Mouse (Mus musculus) lung, embryonic 16.5 days (tissue): ENCODE data around the gene Them4. TPM values are rescaled to one million over a fixed set of nuclear protein-coding genes. Genes with fewer than 3 reads are reported as not detected.
"Not testable (repeated sequence)": the region's sequence is repeated elsewhere in the genome, so short reads cannot be mapped to it uniquely, and the experiment has no call there.

Experiments used
- ATAC-seq: fragments of 200-750 bp; cut with Nextera tagmentation; 2 replicates; pipeline ENCODE4 v1.8.0; 2017; ENCODE audit warnings: low read depth, mild to moderate bottlenecking, moderate library complexity
- H3K27ac ChIP-seq: fragments of 300-500 bp; sonication (generic); 2 replicates; pipeline ENCODE4 v1.5.1; 2014; ENCODE audit warnings: mild to moderate bottlenecking, control low read depth, low read length
- H3K27me3 ChIP-seq: fragments of 300-500 bp; sonication (generic); 2 replicates; pipeline ENCODE4 v1.6.1; 2014; ENCODE audit warnings: low read depth, low read length, mixed read lengths; ENCODE audit not compliant: control insufficient read depth, insufficient read depth
- H3K36me3 ChIP-seq: fragments of 300-500 bp; sonication (generic); 2 replicates; pipeline ENCODE4 v1.6.1; 2014; ENCODE audit warnings: low read length; ENCODE audit not compliant: control insufficient read depth, insufficient read depth
- H3K4me1 ChIP-seq: fragments of 300-500 bp; sonication (generic); replicated peaks from 2 replicates; pipeline ENCODE4 v1.6.1; 2014; ENCODE audit warnings: low read length, mixed read lengths; ENCODE audit not compliant: control insufficient read depth, insufficient read depth
- H3K4me2 ChIP-seq: fragments of 300-500 bp; sonication (generic); 2 replicates; pipeline ENCODE4 v1.6.1; 2014; ENCODE audit warnings: low read depth, low read length, control low read depth
- H3K4me3 ChIP-seq: fragments of 300-500 bp; sonication (generic); 2 replicates; pipeline ENCODE4 v1.5.1; 2014; ENCODE audit warnings: mild to moderate bottlenecking, low read length, control low read depth
- H3K9ac ChIP-seq: fragments of 300-500 bp; sonication (generic); 2 replicates; pipeline ENCODE4 v1.6.1; 2014; ENCODE audit warnings: low read length, control low read depth
- H3K9me3 ChIP-seq: fragments of 300-500 bp; sonication (generic); 2 replicates; pipeline ENCODE4 v1.6.1; 2016; ENCODE audit warnings: low read length; ENCODE audit not compliant: control insufficient read depth
- WGBS: fragments of 180-500 bp; shearing (Covaris S2); extraction: QIAGEN DNeasy Blood & Tissue Kit; methylation state at CpG from one replicate; pipeline ENCODE4 v1.1.7; 2014; 5-methylcytosine and 5-hydroxymethylcytosine counted together
- polyA plus RNA-seq: library from polyadenylated mRNA; unstranded; fragments of >200 nt; fragmentation: Nextera tagmentation; extraction: Ambion mirVana; gene quantifications from 2 replicates; pipeline ENCODE4 v1.2.1, GENCODE M21; 2015

Them4 gene
- polyA plus RNA-seq: 10.2 TPM in 2 replicates

- peak within 1 kb of the TSS; percentile 67 for H3K4me3 ChIP-seq
- H3K4me1 ChIP-seq: peaks cover 8% of the 10 kb centered on the region; the same call in 1 of the 2 replicates
- H3K36me3 ChIP-seq: no peaks in the 10 kb centered on the region
- peak within 1 kb of the TSS; percentile 84 for H3K27ac ChIP-seq
- no peaks in the 10 kb centered on the region for H3K27me3 ChIP-seq
- no peaks in the 10 kb centered on the region for H3K9me3 ChIP-seq
- ATAC-seq: peak; percentile 100
- 2% methylated on average over 47 of the region's 47 CpGs for WGBS
- H3K4me2 ChIP-seq: peak within 1 kb of the TSS; percentile 80
- peak within 1 kb of the TSS; percentile 71 for H3K9ac ChIP-seq
Measured at GRCm38 (mm10) chr3:94309633-94310363, at the start of gene Them4. Them4 (plus strand) TSS chr3:94310089.

GRCm38 (mm10) chr3:94260598-94260997 is 49.3 kb upstream of the Them4 start:
- ATAC-seq: no peak
- Histone ChIP-seq H3K36me3 (no peaks in the 10 kb centered on the region), H3K27me3 (no peaks in the 10 kb centered on the region), H3K27ac (no peak overlapping the region), H3K4me3 (no peak overlapping the region), H3K9ac (no peak overlapping the region), H3K4me2 (no peak overlapping the region), H3K9me3 (no peaks in the 10 kb centered on the region), H3K4me1 (no peaks in the 10 kb centered on the region)
- WGBS: 41% methylated on average over 6 of the region's 6 CpGs

DNA sequence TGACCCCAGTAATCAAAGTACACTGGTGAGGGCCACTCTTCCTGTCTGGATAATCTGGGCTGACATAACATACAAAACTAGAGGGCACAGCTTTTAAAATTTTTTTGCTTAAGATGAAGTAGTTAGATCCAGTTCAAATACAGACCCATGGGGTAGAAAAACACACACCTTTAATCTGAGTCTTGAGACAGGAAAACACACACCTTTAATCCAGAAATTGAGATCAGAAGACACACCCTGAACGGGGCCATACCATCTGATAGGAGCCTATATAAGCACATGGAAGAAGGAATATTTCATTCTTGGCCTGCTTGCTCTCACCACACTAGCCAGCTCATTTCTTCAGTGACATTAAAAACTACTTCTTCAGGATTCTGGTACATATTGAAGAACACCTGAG is 46.2 kb upstream of the Them4 start, which contains the start of gene Gm4778:
Gene Gm4778, plus strand, starts transcription at position 301 of the 400 bp plus-strand sequence.
- ATAC-seq, H3K4me1 ChIP-seq, H3K4me2 ChIP-seq, H3K36me3 ChIP-seq, H3K4me3 ChIP-seq, H3K9ac ChIP-seq, H3K27ac ChIP-seq, H3K27me3 ChIP-seq, H3K9me3 ChIP-seq: not testable (repeated sequence)
- WGBS: 89% methylated on average over 1 of the region's 1 CpGs

GRCm38 (mm10) chr3:94275991-94276390 is 33.9 kb upstream of the Them4 start:
- Histone ChIP-seq H3K27me3 (no peaks in the 10 kb centered on the region), H3K4me2 (no peak overlapping the region), H3K9me3 (no peaks in the 10 kb centered on the region), H3K9ac (no peak overlapping the region), H3K4me1 (no peaks in the 10 kb centered on the region), H3K27ac (no peak overlapping the region), H3K36me3 (no peaks in the 10 kb centered on the region), H3K4me3 (no peak overlapping the region)
- 86% methylated on average over 11 of the region's 11 CpGs for WGBS
- no peak for ATAC-seq

GRCm38 (mm10) chr3:94305457-94305856 is 4.4 kb upstream of the Them4 start:
- Histone ChIP-seq H3K9ac (no peak overlapping the region), H3K27me3 (no peaks in the 10 kb centered on the region), H3K9me3 (no peaks in the 10 kb centered on the region), H3K4me2 (no peak overlapping the region), H3K36me3 (no peaks in the 10 kb centered on the region), H3K4me1 (0 out of 2 replicates have a peak, but pooled peaks cover 4% of the 10 kb centered on the region), H3K4me3 (no peak overlapping the region), H3K27ac (no peak overlapping the region)
- WGBS: 76% methylated on average over 1 of the region's 1 CpGs
- ATAC-seq: no peak

GRCm38 (mm10) chr3:94306975-94307374 is 2.9 kb upstream of the Them4 start:
- Histone ChIP-seq H3K9ac (no peak overlapping the region), H3K4me2 (no peak overlapping the region), H3K27me3 (no peaks in the 10 kb centered on the region), H3K36me3 (no peaks in the 10 kb centered on the region), H3K4me1 (peaks cover 8% of the 10 kb centered on the region; the same call in 1 of the 2 replicates), H3K27ac (no peak overlapping the region), H3K9me3 (no peaks in the 10 kb centered on the region), H3K4me3 (no peak overlapping the region)
- ATAC-seq: no peak

GRCm38 (mm10) chr3:94310491-94310890 is 602 bp downstream of the Them4 start:
- no peak for ATAC-seq
- Histone ChIP-seq H3K27ac (peak overlapping the region; percentile 84), H3K9me3 (no peaks in the 10 kb centered on the region), H3K9ac (peak overlapping the region; percentile 71), H3K4me3 (peak overlapping the region; percentile 67), H3K4me2 (peak overlapping the region; percentile 80), H3K4me1 (peaks cover 8% of the 10 kb centered on the region; the same call in 1 of the 2 replicates), H3K36me3 (no peaks in the 10 kb centered on the region), H3K27me3 (no peaks in the 10 kb centered on the region)
- 33% methylated on average over 7 of the region's 7 CpGs for WGBS

GRCm38 (mm10) chr3:94310911-94311310 is 1.0 kb downstream of the Them4 start:
- H3K4me1 ChIP-seq: peaks cover 8% of the 10 kb centered on the region; the same call in 1 of the 2 replicates
- ATAC-seq: no peak
- H3K4me3 ChIP-seq: peak overlapping the region; percentile 67
- H3K36me3 ChIP-seq: no peaks in the 10 kb centered on the region
- WGBS: 70% methylated on average over 6 of the region's 6 CpGs
- no peaks in the 10 kb centered on the region for H3K9me3 ChIP-seq
- H3K4me2 ChIP-seq: peak overlapping the region; percentile 80
- H3K9ac ChIP-seq: peak overlapping the region; percentile 51
- H3K27me3 ChIP-seq: no peaks in the 10 kb centered on the region
- no peak overlapping the region for H3K27ac ChIP-seq

DNA sequence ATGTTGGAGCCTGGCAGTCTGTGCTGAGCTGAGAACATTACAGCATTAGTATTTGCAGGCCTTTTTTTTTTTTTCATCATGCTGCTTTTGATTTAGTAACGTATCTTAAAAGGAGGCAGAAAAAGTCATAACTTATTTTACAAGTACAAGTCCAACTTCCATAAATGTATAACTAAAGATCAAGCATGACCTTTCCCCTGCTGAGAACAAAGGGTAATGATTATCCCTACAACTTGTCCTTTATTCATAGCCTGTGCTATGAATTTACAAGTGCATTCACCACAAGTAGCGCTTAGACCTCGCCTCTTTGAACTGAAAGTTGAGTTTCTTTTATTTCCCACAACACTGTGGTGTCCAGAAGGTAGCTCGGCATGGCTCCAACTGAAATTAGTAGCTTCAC is 1.5 kb downstream of the Them4 start:
- H3K27ac ChIP-seq: no peak overlapping the region
- 84% methylated on average over 4 of the region's 4 CpGs for WGBS
- H3K4me1 ChIP-seq: peaks cover 8% of the 10 kb centered on the region; the same call in 1 of the 2 replicates
- no peak overlapping the region for H3K4me2 ChIP-seq
- H3K36me3 ChIP-seq: no peaks in the 10 kb centered on the region
- no peaks in the 10 kb centered on the region for H3K27me3 ChIP-seq
- no peak overlapping the region for H3K4me3 ChIP-seq
- H3K9me3 ChIP-seq: no peaks in the 10 kb centered on the region
- H3K9ac ChIP-seq: no peak overlapping the region
- no peak for ATAC-seq
